Mouse (Mus musculus) C2C12 (cell line): ENCODE measurements at regions not wholly inside any gene's neighbourhood (a gene's known extent, or its start where the extent isn't known, plus 50 kb on each side); places are given as distances from the start of the nearest gene placed in this dataset.

Experiments used
- H3K27me3 ChIP-seq: one replicate; pipeline ENCODE4 v1.6.1; 2011; ENCODE audit not compliant: control insufficient read depth, insufficient read depth, insufficient read length
- H3K36me3 ChIP-seq: one replicate; pipeline ENCODE4 v1.6.1; 2011; ENCODE audit not compliant: control insufficient read depth, insufficient read depth
- H3K4me3 ChIP-seq: one replicate; pipeline ENCODE4 v1.5.1; 2011; ENCODE audit warnings: mild to moderate bottlenecking, control low read depth; ENCODE audit not compliant: poor library complexity, insufficient read depth, severe bottlenecking
- H3K79me2 ChIP-seq: one replicate; pipeline ENCODE4 v1.6.1; 2011; ENCODE audit not compliant: control insufficient read depth, insufficient read depth
- H3K79me3 ChIP-seq: one replicate; pipeline ENCODE4 v1.6.1; 2011; ENCODE audit warnings: low read depth, control low read depth
- H3ac ChIP-seq: one replicate; pipeline ENCODE3; 2011; ENCODE audit warnings: low read depth; ENCODE audit not compliant: control insufficient read depth, insufficient read length
- CEBPB ChIP-seq: IDR thresholded peaks from one replicate; pipeline ENCODE4 v1.6.1; 2011; ENCODE audit warnings: low read depth, mild to moderate bottlenecking, control low read depth, moderate library complexity
- CTCF ChIP-seq: IDR thresholded peaks from one replicate; pipeline ENCODE4 v1.5.1; 2011; ENCODE audit not compliant: control insufficient read depth, insufficient read depth, insufficient read length
- FOSL1 ChIP-seq: IDR thresholded peaks from one replicate; pipeline ENCODE4 v1.8.0; 2011; ENCODE audit warnings: mild to moderate bottlenecking, low read length; ENCODE audit not compliant: poor library complexity, insufficient read depth, severe bottlenecking
- MAX ChIP-seq: IDR thresholded peaks from one replicate; pipeline ENCODE4 v1.6.1; 2011; ENCODE audit warnings: mild to moderate bottlenecking, control low read depth
- MYOD1 ChIP-seq: IDR thresholded peaks from one replicate; pipeline ENCODE4 v1.6.1; 2011; ENCODE audit warnings: low read depth; ENCODE audit not compliant: control insufficient read depth, insufficient read length
- MYOG ChIP-seq: IDR thresholded peaks from one replicate; pipeline ENCODE4 v1.6.1; 2011; ENCODE audit not compliant: control insufficient read depth, insufficient read length; ENCODE audit errors: extremely low read depth
- USF1 ChIP-seq: IDR thresholded peaks from one replicate; pipeline ENCODE4 v1.6.1; 2011; ENCODE audit warnings: low read depth, mild to moderate bottlenecking, control low read depth, moderate library complexity

DNA sequence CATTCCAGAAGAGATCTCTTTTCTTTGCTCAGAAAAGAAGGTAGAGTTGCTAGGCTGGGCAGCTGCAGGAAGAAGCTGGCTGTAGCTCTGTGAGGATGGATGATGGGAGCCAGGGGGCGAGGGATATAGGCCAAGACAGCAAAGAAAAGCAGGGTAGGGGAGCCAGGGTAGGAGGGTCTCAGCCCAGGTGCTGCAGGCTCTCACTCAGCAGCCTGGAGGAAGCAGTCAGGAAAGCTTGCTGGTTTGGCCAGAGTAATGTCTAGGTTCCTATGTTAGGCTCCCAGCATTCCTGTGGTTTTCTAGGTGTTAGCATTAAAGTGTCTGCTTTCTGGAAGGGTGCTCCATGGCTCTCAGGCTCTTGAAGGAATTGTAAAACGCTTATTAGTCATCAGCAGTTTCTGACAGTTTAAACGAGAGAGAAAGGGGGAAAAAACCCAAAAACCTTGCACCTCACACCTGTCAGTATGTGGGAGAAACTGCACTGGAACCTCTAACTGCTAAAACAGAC is 82.5 kb upstream of the Chd2 start:
- Histone ChIP-seq H3K27me3 (no peaks in the 10 kb centered on the region), H3K36me3 (no peaks in the 10 kb centered on the region), H3K4me3 (no peak overlapping the region), H3K79me3 (no peaks in the 10 kb centered on the region), H3ac (no peak overlapping the region), H3K79me2 (no peaks in the 10 kb centered on the region)
- TF ChIP-seq MAX, result no peak

DNA sequence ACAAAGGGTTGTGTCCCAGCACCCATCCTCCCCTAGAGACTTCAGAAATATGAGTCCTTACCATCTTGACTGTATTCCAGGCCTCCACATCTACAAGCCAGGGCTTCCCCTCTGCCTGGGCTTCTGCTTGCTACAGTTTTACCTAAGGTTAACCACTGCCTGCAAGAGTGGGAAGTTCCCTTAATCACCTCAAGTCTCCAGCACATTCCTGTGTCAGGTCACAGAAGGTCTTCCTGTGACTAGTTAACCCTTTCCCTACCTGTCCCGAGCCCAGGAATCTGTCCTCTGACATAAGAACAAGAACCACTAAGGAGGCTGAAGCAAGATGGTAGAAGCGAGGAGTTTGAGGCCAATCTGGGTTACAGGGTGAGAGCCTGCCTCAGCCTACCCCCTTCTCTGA is 80.8 kb upstream of the Chd2 start:
- Histone ChIP-seq H3K79me2 (no peaks in the 10 kb centered on the region), H3K79me3 (no peaks in the 10 kb centered on the region), H3K27me3 (no peaks in the 10 kb centered on the region), H3ac (no peak overlapping the region), H3K4me3 (no peak overlapping the region), H3K36me3 (no peaks in the 10 kb centered on the region)
- no peak for TF ChIP-seq MAX
- no peak for TF ChIP-seq CTCF
- TF ChIP-seq MYOG, result no peak
- no peak for TF ChIP-seq MYOD1
- no peak for TF ChIP-seq CEBPB
- no peak for TF ChIP-seq USF1
- no peak for TF ChIP-seq FOSL1

DNA sequence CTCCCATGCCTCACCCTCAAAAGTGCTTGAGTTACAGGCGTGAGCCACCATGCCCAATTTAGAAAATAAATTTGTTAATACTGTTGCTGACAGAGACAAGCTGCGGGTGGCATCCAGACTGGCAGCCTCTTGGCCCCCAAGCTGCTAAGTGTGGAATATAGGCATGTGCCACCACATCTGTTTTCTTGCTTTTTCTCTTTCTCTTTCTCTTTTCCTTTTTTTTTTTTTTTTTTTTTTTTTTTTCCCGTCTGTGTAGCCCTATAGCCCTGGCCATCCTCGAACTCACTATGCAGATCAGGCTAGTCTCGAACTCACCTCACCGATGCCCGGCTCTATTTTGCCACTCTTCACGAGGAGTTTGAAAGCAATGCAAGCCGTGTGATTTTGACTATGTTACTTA is 78.7 kb upstream of the Chd2 start:
- Histone ChIP-seq H3K79me2 (no peaks in the 10 kb centered on the region), H3K36me3 (no peaks in the 10 kb centered on the region), H3K79me3 (no peaks in the 10 kb centered on the region), H3ac (no peak overlapping the region), H3K4me3 (no peak overlapping the region), H3K27me3 (no peaks in the 10 kb centered on the region)
- no peak for TF ChIP-seq USF1
- TF ChIP-seq MYOG, result no peak
- no peak for TF ChIP-seq MAX
- TF ChIP-seq CEBPB, result no peak
- no peak for TF ChIP-seq FOSL1
- no peak for TF ChIP-seq CTCF
- TF ChIP-seq MYOD1, result no peak

DNA sequence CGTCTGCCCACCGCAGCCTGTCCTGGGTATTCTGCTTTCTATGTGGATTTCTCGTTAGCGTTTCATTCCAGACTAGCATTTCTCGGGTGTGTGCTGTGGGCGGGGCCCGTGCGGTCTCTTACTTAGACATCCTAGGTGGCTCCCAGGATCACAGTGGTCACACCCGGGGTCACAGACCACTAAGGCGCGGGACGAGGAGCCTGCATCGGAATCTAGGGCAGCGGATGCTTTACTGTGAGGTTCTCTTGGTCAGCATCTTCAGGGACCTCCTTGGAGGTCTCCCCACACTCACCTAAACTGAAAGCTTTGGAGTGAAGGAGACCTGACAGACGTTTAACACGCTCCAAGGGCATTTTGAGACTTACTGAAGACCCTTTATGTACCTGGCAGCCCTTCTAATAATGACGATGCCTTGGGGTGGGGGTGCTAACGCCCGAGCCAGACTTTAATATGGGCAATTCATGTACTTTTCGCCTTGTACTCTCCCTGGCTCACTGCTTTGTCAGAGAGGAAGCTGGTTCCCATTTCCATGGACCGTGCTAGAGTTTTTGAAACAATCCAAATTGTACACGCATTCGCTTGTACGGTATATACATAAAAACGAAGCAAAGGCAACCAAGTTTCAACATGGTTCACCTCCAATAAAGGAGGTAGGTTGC is 77.3 kb upstream of the Chd2 start:
- peak overlapping the region; percentile 39 for H3K4me3 ChIP-seq
- H3K27me3 ChIP-seq, result no peaks in the 10 kb centered on the region
- H3ac ChIP-seq, result peak overlapping the region; percentile 68
- no peaks in the 10 kb centered on the region for H3K79me2 ChIP-seq
- H3K79me3 ChIP-seq, result no peaks in the 10 kb centered on the region
- no peak for TF ChIP-seq CTCF
- TF ChIP-seq MYOD1, result no peak
- no peak for TF ChIP-seq FOSL1
- TF ChIP-seq USF1, result no peak
- TF ChIP-seq CEBPB, result no peak
- no peak for TF ChIP-seq MAX
- TF ChIP-seq MYOG, result no peak
- no peaks in the 10 kb centered on the region for H3K36me3 ChIP-seq

DNA sequence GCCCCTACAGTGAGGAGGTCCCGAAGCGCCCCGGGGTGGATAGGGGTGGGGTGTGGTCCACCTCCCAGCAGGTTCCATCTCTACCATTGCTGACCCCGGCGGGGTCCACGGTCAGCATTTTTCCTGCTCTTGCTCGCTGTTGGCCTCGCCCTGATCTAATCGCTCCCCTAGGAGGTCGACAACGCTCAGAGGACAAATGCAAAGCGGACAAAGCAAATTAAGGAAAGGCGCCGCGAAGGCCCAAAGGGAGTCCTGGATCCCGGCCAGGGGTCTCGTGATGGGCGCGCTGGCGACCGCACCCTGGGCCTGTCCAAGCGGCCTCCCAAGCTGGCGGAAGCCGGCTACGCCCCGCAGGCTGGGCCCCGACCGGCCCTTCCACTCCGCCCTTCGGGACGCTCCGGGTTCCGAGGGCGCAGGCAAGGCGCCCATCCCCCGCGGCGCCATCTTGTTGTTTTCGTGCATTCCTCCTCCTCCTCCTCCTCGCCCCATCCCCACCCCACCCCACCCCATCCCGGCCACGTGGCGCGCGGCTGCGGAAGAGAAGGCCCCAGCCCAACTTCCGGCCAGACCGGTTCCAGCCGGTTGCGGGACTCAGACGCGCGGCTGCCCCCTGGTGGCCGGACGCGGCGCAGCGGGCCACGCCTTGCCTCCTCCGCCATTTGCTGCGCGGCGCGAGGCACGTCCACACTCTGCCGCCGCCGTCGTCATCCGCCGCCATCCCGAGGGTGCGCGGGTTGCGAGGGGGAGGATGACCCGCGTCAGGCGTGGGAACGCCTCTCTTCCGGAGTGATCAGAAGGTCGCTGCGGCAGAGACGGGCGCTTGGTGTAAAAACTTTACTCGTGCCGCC is 76.5 kb upstream of the Chd2 start:
- Histone ChIP-seq H3K27me3 (no peaks in the 10 kb centered on the region), H3K36me3 (no peaks in the 10 kb centered on the region), H3ac (peak overlapping the region; percentile 88), H3K4me3 (peak overlapping the region; percentile 41), H3K79me3 (no peaks in the 10 kb centered on the region), H3K79me2 (no peaks in the 10 kb centered on the region)
- no peak for TF ChIP-seq CEBPB
- peak; percentile 100 for TF ChIP-seq CTCF
- peak; percentile 89 for TF ChIP-seq MAX
